Mouse (Mus musculus) lung, postnatal 14 days (tissue): Measurements from ENCODE around the gene Ccnb3.
"Not testable (repeated sequence)": the region's sequence is repeated elsewhere in the genome, so short reads cannot be mapped to it uniquely, and the experiment has no call there.

Experiments used
- DNase-seq: peaks from one replicate; pipeline ENCODE4 v3.0.0; 2021

The Ccnb3 gene

DNA sequence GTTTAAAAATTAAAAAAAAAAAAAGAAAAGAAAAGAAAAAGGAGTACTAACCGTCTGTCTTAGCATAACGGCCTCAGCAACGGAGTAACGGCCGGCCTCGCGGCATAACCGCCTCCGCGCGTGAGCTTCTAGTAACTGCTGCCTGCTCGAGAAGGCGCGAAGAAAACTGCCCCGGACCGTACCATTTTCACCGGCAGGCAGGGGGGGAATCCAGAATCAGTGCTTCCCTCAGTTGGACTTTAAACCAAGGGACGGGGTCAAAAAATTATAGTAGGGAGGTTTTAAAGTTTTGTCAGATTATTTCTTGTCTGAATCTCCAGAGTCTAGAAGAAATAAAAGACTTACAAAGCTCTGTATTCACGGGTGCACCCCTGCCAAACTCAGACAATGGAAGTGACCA lies at the start of gene Ccnb3:
TSS of gene Ccnb3 (minus strand) at position 101 of the 400 bp plus-strand sequence.
- no peak for DNase-seq

- DNase-seq: no peak
Measured at GRCm38 (mm10) chrX:7090323-7090722, 48.9 kb upstream of the Ccnb3 start.

DNA sequence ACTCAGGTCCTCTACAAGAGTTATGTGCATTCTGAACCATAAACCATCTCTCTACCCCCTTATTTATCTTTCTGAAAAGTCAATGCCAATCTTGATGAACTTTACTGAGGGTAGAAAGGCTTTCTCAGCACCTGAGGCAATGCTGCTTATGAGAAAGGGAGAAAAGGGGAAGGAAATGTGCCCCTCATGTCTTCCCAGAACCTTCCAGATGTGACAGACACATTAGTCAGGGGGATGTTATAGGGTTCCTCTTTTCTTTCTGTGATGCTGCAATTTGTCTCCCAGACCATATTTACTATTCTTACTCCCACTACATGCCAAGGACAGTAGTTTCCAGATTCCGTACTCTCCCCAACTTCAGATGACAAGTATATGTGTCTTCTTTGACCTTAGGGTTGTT lies 44.5 kb upstream of the Ccnb3 start:
- no peak for DNase-seq

DNA sequence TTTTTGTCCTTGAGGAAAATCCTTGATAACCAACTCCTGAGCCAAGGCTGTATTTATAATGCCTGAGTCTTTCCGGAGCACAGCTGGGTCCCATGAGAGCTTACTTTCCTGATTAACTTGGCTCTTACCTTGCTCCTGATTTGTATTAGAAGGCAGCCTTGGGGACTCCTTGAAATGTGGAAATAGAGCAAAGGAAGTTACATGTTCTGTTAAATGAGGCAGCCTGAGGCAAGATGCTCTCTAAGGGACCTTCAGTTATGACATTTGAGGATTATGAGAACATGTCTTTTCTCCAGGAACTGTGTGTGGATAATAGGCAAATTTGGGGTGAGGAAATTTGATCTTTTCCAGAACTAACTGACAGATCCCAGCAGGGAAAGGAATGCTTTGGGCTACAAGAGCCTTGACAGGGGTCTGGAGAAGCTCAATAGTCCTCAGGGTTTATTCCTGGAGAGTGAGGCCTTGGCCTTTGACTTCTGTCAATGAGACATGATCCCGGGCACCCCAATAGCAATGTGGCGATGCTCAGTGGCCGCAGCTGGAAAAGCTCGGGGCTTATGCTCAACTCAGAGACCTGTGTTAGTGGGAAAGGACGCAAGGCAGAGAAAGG lies 38.5 kb upstream of the Ccnb3 start:
- DNase-seq: no peak

GRCm38 (mm10) chrX:7068002-7068401 lies 26.6 kb upstream of the Ccnb3 start:
- peak; percentile 1 for DNase-seq

DNA sequence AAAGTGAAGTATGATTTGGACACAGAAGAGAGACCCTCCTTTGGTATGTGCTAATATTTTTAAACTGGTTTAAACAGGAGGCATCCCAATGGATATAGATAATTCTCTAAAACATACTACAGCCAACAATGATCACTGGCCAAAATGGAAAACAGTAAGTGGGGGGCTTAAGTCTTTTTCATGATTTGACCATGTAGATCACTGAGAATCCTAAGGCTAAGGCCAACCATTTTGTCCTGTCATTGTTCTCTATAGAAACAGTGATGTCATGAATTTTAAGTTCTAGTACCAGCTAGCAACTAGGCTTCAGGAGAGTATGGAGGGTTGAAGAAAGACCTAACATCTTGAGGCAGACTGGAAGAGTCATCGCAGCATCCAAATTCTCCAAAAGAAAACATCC lies 25.8 kb upstream of the Ccnb3 start, which contains the start of gene Akap4:
TSS of gene Akap4 (plus strand) at position 301 of the 400 bp plus-strand sequence.
- DNase-seq: no peak

GRCm38 (mm10) chrX:7064109-7064508 lies 22.7 kb upstream of the Ccnb3 start:
- no peak for DNase-seq

GRCm38 (mm10) chrX:7057634-7058033 lies 16.2 kb upstream of the Ccnb3 start:
- DNase-seq: no peak

DNA sequence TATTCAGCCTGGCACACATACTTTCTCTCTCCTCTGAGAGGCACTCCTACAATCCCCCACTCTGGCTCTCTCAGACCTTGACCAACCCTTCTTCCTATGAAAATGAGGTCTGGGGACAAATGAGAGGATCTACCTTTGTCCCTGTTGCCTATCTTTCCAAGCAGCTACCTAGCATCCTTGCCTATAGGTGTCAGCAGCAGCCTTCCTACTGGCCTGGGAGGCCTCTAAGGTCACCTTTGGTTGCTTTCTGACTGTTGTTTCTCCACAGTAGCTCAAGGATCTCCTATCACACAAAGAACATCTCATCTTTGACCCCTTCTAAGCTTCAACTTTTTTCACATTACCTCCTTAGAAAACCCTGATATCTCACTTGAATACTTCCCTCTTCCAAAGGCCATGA lies 15.6 kb upstream of the Ccnb3 start:
- DNase-seq: no peak

DNA sequence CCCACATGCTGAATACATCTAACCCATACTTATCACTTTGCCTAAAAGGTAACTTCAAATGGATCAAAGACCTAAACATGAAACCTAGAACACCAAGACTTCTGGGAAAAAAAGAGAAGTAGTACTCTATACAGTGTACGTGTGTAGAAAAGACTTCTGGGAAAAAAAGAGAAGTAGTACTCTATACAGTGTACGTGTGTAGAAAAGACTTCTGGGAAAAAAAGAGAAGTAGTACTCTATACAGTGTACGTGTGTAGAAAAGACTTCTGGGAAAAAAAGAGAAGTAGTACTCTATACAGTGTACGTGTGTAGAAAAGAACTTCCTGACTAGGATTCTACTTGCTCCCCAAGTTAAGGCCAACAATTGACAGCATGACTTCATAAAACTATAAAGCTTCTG lies 57.5 kb downstream of the Ccnb3 start:
- not testable (repeated sequence) for DNase-seq

GRCm38 (mm10) chrX:6971956-6972355 lies 69.5 kb downstream of the Ccnb3 start:
- no peak for DNase-seq

GRCm38 (mm10) chrX:6968598-6968997 lies 72.8 kb downstream of the Ccnb3 start:
- DNase-seq: no peak
